Mouse (Mus musculus) kidney, embryonic 15.5 days (tissue): ENCODE measurements around the gene Tesk1. TPM values are rescaled to one million over a fixed set of nuclear protein-coding genes. Genes with fewer than 3 reads are reported as not detected.
A peak's percentile ranks its signal among the peaks of the same experiment; 100 is the strongest.

ENCODE experiments used
- ATAC-seq: fragments of 200-750 bp; cut with Nextera tagmentation; replicated peaks from 2 replicates; pipeline ENCODE4 v1.8.0; 2017; ENCODE audit warnings: moderate TSS enrichment; ENCODE audit not compliant: low FRiP score
- H3K27ac ChIP-seq: fragments of 300-500 bp; sonication (generic); 2 replicates; pipeline ENCODE4 v1.5.1; 2015; ENCODE audit warnings: mild to moderate bottlenecking, inconsistent platforms
- H3K27me3 ChIP-seq: fragments of 300-500 bp; sonication (generic); 2 replicates; pipeline ENCODE4 v1.6.1; 2015; ENCODE audit warnings: inconsistent platforms
- H3K36me3 ChIP-seq: fragments of 300-500 bp; sonication (generic); 2 replicates; pipeline ENCODE4 v1.6.1; 2015; ENCODE audit warnings: inconsistent platforms
- H3K4me1 ChIP-seq: fragments of 300-500 bp; sonication (generic); 2 replicates; pipeline ENCODE4 v1.6.1; 2015; ENCODE audit warnings: inconsistent platforms
- H3K4me2 ChIP-seq: fragments of 300-500 bp; sonication (generic); 2 replicates; pipeline ENCODE4 v1.6.1; 2015; ENCODE audit warnings: moderate library complexity, mild to moderate bottlenecking, inconsistent platforms
- H3K4me3 ChIP-seq: fragments of 300-500 bp; sonication (generic); replicated peaks from 2 replicates; pipeline ENCODE4 v1.5.1; 2015; ENCODE audit warnings: mild to moderate bottlenecking, inconsistent platforms
- H3K9ac ChIP-seq: fragments of 300-500 bp; sonication (generic); 2 replicates; pipeline ENCODE4 v1.6.1; 2015; ENCODE audit warnings: mild to moderate bottlenecking, inconsistent platforms
- H3K9me3 ChIP-seq: fragments of 300-500 bp; sonication (generic); replicated peaks from 2 replicates; pipeline ENCODE4 v1.6.1; 2016; ENCODE audit warnings: inconsistent platforms
- WGBS: fragments of 180-500 bp; shearing (Covaris S2); methylation state at CpG from one replicate; pipeline ENCODE4 v1.1.7; 2015; ENCODE audit warnings: mixed read lengths; 5-methylcytosine and 5-hydroxymethylcytosine counted together
- polyA plus RNA-seq: library from polyadenylated mRNA; unstranded; fragments of >200 nt; fragmentation: Nextera tagmentation; extraction: Ambion mirVana; gene quantifications from 2 replicates; pipeline ENCODE4 v1.2.1, GENCODE M21; 2015

The Tesk1 gene
- polyA plus RNA-seq, result 5.9 and 7.4 TPM in 2 replicates

DNA sequence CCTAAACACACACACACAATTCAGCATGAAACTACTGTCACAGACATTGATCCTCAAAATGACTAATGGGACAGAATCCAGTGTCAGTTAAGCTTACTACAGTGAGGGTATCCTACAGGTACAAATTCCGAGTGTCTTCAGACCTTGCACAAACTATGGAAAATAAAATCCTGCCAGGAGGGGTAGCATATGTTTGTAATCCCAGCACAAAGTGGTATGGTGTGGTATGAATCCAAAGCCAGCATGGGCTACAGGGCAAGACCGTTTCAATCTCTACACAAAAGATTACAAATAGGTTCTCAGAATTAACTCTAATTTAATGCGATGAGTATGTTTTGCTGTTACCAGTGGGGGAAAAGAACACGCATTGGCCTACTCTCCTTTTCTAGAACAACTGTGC is at the start of gene Tesk1:
TSS of gene Tesk1 (plus strand) at position 301 of the 400 bp plus-strand sequence.
- Histone ChIP-seq H3K9ac (peak within 1 kb of the TSS; percentile 99), H3K27me3 (no peaks in the 10 kb centered on the region), H3K27ac (peak within 1 kb of the TSS; percentile 97), H3K4me2 (peak within 1 kb of the TSS; percentile 95), H3K4me1 (peaks cover 16% of the 10 kb centered on the region), H3K36me3 (peaks cover 19% of the 10 kb centered on the region), H3K9me3 (no peaks in the 10 kb centered on the region), H3K4me3 (peak within 1 kb of the TSS; percentile 99)
- 22% methylated on average over 4 of the region's 4 CpGs for WGBS
- ATAC-seq, result no peak

DNA sequence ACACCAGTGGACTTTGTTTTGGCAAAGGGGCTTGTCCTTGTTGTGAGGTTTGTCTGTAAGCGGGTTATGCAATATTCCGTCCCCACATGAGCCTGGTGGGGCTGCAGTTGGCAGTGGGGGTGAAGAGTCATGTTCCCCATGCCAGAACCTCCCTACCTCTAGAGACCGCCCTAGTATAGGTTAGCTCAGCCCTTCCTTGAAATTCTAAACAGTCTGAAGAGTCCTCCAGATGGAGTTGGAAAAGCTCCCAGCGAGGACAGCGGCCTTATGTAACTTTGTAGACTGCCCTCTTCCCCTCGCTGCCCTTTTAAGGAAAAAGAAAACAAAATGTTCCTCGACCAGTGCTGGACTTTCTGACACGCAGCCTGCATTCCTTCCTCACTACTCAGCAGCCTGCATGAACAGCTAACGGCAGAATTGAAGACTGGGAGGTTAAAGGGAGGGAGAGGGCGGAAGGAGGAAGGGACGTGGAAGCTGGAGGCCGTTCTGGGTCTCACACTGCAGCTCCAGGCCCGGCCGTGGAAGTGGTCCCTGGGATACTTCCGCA is 47.3 kb upstream of the Tesk1 start:
- Histone ChIP-seq H3K4me3 (no peak overlapping the region), H3K9me3 (no peaks in the 10 kb centered on the region), H3K27ac (peak overlapping the region; percentile 94), H3K36me3 (no peaks in the 10 kb centered on the region), H3K27me3 (no peaks in the 10 kb centered on the region), H3K4me2 (peak overlapping the region; percentile 30), H3K4me1 (peaks cover 51% of the 10 kb centered on the region), H3K9ac (0 out of 2 replicates have a peak overlapping the region, but pooled peaks have one; percentile 12)
- WGBS, result 14% methylated on average over 15 of the region's 15 CpGs
- ATAC-seq, result peak; percentile 85

DNA sequence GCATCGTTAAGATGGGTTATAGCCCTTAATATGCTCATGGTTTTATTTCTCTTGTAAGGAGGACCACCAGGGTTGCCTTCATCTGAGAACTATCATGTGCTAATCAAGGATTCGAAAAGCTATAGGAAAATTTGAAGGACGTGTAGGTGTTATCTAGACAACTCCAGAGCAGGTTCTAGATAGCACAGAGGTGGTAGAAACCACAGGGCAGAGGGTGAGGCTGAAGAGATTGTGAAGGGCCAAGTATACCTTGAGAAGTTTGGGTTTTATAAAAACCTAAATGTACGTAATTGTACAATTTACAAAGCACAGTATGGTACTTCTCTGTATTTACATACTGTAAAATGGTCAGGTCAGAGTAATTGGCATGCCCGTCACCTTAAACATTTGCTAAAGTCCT is 46.6 kb upstream of the Tesk1 start:
- Histone ChIP-seq H3K27me3 (no peaks in the 10 kb centered on the region), H3K9me3 (no peaks in the 10 kb centered on the region), H3K4me2 (no peak overlapping the region), H3K27ac (peak overlapping the region; percentile 94), H3K36me3 (no peaks in the 10 kb centered on the region), H3K9ac (no peak overlapping the region), H3K4me3 (no peak overlapping the region), H3K4me1 (peaks cover 53% of the 10 kb centered on the region)
- no peak for ATAC-seq
- WGBS, result 84% methylated on average over 5 of the region's 5 CpGs

DNA sequence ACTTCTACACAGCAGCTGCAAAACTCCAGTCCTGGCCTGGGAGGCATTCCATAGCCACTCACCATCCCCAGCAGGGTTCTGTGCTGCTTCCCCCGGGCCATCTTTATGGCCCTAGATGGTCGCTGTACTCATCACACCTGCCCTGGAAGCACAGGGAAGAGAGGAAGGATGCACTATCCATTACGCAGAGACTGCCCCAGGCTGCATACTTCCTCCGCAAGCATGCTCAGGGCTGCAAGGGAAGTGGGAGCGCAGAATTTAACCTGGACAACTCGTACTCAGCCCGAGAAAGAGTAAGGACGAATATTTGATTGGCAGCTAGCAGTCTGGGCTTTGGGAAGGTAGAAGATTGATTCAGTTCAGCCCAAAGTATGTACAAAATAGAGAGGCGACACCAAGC is 45.9 kb upstream of the Tesk1 start:
- no peaks in the 10 kb centered on the region for H3K36me3 ChIP-seq
- H3K27ac ChIP-seq, result no peak overlapping the region
- no peaks in the 10 kb centered on the region for H3K9me3 ChIP-seq
- H3K4me2 ChIP-seq, result no peak overlapping the region
- H3K9ac ChIP-seq, result no peak overlapping the region
- peaks cover 54% of the 10 kb centered on the region for H3K4me1 ChIP-seq
- WGBS, result 69% methylated on average over 9 of the region's 9 CpGs
- H3K4me3 ChIP-seq, result no peak overlapping the region
- no peak for ATAC-seq
- no peaks in the 10 kb centered on the region for H3K27me3 ChIP-seq

DNA sequence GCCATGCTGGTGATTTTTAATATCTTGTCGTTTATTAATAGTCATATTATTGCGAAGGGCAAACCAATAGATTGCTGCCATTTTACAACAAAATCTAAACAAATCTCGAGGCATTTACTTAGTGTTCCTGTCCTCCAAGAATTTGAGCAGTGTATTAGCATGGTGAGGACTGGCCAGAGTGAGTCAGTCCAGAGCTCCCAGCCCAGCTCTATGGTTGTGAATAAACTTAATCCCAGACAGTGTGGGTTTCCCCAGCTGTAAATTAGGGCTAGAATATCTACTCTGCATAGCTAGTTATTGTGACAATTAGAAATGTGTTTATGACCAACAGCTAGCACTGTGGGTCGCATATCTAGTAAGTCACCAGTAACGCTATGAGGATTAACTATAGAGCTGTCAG is 45.4 kb upstream of the Tesk1 start:
- Histone ChIP-seq H3K27me3 (no peaks in the 10 kb centered on the region), H3K9me3 (no peaks in the 10 kb centered on the region), H3K27ac (no peak overlapping the region), H3K4me3 (no peak overlapping the region), H3K4me1 (peaks cover 56% of the 10 kb centered on the region), H3K9ac (no peak overlapping the region), H3K36me3 (no peaks in the 10 kb centered on the region), H3K4me2 (no peak overlapping the region)
- ATAC-seq, result no peak
- WGBS, result 84% methylated on average over 5 of the region's 5 CpGs

DNA sequence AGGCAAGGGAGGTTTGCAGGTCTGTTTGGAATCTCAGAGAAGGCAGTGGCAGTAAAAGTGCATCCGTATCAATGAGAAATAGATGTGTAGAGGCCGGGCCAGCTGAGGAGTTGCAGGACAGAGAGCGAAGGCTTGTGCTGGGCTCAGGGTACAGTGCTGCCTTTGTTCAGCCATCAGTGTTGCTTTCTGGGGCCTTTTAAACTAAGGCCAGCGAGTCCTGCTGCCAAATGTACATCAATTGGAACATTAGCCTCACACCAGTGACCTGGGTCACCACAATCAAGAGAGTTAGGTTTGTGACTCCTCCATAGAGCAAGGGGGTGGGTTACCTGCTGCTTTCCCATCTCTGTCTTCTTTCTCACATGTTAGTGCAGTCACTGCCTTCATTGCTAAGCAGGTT is 43.7 kb upstream of the Tesk1 start:
- Histone ChIP-seq H3K27ac (peak overlapping the region; percentile 69; the same call in 1 of the 2 replicates), H3K9ac (no peak overlapping the region), H3K9me3 (no peaks in the 10 kb centered on the region), H3K4me2 (no peak overlapping the region), H3K4me3 (no peak overlapping the region), H3K27me3 (no peaks in the 10 kb centered on the region), H3K4me1 (peaks cover 68% of the 10 kb centered on the region), H3K36me3 (no peaks in the 10 kb centered on the region)
- 65% methylated on average over 4 of the region's 4 CpGs for WGBS
- no peak for ATAC-seq

DNA sequence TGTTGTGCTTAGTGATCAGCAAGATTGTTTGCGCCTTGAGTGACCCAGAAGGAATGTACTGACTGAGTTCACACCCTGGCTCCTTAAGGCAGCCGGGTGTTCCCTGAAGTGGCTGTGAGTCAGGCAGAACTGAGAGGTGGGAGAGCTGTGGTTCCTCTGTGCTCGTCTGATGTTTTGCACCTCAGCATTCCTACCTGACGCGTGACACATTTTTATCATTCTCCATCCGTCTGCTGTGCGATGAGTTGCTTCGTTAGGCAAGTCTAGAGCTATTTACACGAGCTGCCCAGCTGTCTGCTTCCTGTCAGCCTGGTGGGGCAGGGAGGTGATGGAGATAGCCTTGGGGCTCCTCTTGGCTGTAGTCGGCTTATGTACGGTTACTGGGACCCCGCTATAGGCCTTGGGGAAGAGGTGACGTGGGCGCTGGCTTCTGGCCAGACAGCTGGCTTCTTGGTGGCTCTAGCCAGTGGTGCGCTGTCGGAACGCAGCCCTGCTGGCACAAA is 42.9 kb upstream of the Tesk1 start:
- Histone ChIP-seq H3K4me1 (peaks cover 65% of the 10 kb centered on the region), H3K4me3 (no peak overlapping the region), H3K27me3 (no peaks in the 10 kb centered on the region), H3K27ac (peak overlapping the region; percentile 69), H3K4me2 (no peak overlapping the region), H3K9me3 (no peaks in the 10 kb centered on the region), H3K9ac (no peak overlapping the region), H3K36me3 (no peaks in the 10 kb centered on the region)
- no peak for ATAC-seq
- 49% methylated on average over 17 of the region's 17 CpGs for WGBS

DNA sequence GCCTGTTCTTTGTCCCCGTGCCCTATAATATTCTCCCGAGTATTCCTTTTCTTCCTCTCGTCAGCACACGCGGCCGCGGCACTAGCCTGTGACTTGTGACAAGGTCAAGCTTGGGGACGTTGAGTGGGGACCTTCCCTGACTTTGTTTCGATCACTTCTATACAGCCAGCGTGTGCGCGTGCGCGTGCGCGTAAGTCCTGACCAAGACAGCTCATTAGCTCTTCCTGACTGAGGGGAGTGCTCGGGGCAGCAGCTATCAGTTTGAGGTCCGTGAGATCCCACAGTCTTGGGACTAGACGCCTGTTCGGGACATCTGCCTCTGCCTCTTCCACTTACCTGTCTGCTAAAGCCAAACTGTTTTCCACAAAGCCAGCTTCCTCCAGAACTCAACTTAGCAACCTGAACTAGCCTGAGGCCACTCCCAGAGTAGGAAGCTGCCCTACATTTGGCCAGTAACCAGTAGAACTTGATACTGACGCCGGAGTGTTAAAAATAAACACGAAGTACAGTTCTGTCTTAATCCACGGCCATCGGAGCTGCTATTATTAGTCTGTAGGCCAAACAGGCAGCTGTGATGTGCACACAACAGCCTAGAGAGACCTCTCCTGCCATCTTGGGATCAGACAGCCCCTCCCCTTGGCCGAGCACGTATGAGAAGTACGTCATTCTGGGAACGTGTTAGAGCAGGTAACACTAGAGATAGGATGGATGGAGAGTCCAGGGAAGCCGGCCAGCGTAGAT is 42.2 kb upstream of the Tesk1 start:
- Histone ChIP-seq H3K9me3 (no peaks in the 10 kb centered on the region), H3K9ac (no peak overlapping the region), H3K4me3 (no peak overlapping the region), H3K4me1 (peaks cover 59% of the 10 kb centered on the region), H3K36me3 (no peaks in the 10 kb centered on the region), H3K27me3 (no peaks in the 10 kb centered on the region), H3K27ac (peak overlapping the region; percentile 69), H3K4me2 (0 out of 2 replicates have a peak overlapping the region, but pooled peaks have one; percentile 15)
- 75% methylated on average over 31 of the region's 31 CpGs for WGBS
- ATAC-seq, result no peak

DNA sequence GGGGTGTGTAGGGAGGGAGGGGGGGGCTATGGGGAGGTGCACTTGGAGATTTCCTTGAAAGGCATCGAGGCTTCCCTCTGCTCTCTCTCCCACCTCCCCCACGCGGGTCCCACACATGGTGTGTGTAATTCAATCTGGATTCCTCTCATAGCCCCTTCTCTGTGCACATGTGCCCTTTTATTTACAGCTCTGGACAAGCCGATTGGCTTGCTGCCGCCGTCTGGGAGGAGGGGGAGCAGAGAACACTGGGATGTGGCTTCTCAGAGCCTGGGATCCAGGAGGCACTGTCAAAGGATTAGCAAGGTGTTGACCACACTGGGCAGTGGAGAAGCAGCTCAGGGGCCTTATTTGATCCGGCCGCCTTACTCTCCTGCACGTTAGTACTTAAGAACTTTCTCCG is 40.8 kb upstream of the Tesk1 start:
- Histone ChIP-seq H3K4me3 (no peak overlapping the region), H3K4me1 (peaks cover 60% of the 10 kb centered on the region), H3K9me3 (no peaks in the 10 kb centered on the region), H3K4me2 (peak overlapping the region; percentile 7; the same call in 1 of the 2 replicates), H3K27ac (peak overlapping the region; percentile 69), H3K27me3 (no peaks in the 10 kb centered on the region), H3K9ac (peak overlapping the region; percentile 15; the same call in 1 of the 2 replicates), H3K36me3 (no peaks in the 10 kb centered on the region)
- peak; percentile 90 for ATAC-seq
- WGBS, result 21% methylated on average over 10 of the region's 10 CpGs

DNA sequence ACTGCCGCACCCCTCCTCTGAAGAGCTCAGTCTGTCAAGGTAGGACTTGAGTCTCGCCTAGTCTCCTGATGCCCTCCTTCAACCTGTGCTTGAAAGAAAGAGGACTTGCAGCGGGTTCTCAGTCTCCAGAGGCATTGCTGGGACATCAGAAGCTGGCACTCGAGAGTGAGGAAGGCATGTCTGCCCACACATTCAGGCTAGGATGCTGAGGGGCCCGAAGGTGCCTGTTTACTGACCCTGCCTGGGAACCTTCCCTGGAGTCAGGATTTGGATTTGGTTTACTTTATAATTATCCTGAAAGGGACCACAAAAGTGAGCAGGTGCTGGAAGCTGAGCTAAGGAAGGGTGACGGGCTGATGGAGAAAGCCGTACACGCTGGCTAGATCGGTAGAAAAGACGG is 40.3 kb upstream of the Tesk1 start:
- no peak for ATAC-seq
- WGBS, result 79% methylated on average over 10 of the region's 10 CpGs
- H3K4me3 ChIP-seq, result no peak overlapping the region
- peaks cover 63% of the 10 kb centered on the region for H3K4me1 ChIP-seq
- peak overlapping the region; percentile 19 for H3K27ac ChIP-seq
- no peaks in the 10 kb centered on the region for H3K36me3 ChIP-seq
- H3K9me3 ChIP-seq, result no peaks in the 10 kb centered on the region
- H3K4me2 ChIP-seq, result peak overlapping the region; percentile 7; the same call in 1 of the 2 replicates
- H3K27me3 ChIP-seq, result no peaks in the 10 kb centered on the region
- peak overlapping the region; percentile 15; the same call in 1 of the 2 replicates for H3K9ac ChIP-seq

DNA sequence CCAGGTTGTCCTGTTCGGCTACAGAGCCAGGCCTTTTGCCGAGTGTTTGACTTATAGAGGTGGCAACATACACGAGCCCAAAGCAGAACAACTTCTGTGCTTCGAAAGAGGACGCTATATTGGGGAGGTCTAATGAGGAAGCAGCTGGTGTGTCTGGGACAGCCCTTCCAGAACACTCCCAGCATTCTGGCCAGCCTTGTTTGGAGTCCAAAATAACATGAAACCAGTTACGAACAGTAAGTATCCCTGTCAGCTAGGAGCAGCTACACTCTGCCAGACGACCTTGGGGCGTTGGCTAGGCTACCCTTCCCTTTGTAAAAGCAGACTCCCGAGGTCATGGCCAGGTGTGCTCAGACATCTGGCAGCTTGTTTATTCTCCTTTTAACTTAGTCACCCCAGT is 39.5 kb upstream of the Tesk1 start:
- H3K4me1 ChIP-seq, result peaks cover 70% of the 10 kb centered on the region
- H3K4me2 ChIP-seq, result no peak overlapping the region
- H3K27me3 ChIP-seq, result no peaks in the 10 kb centered on the region
- no peaks in the 10 kb centered on the region for H3K9me3 ChIP-seq
- no peak overlapping the region for H3K4me3 ChIP-seq
- WGBS, result 62% methylated on average over 9 of the region's 9 CpGs
- no peak overlapping the region for H3K9ac ChIP-seq
- H3K27ac ChIP-seq, result 0 out of 2 replicates have a peak overlapping the region, but pooled peaks have one; percentile 16
- no peak for ATAC-seq
- H3K36me3 ChIP-seq, result no peaks in the 10 kb centered on the region

DNA sequence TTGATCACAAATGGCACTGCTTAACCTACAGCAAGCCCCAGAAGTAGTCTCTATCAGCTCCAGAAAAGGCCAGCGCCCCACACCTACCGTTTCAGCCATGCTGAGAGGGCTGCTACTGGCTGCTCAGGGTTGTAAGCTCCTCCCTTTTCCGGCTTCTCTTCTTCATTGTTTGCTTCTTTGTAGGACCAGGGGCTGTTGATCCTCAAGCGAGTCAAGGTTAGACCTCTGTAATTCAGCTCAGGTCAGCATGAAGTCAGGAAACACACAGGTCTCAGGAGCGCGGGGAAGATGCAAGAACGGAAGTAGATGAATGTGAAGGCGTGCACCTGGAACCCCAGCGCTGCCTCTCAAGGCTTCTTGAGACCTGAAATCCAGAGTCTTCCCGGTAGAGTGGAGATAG is 37.0 kb upstream of the Tesk1 start:
- ATAC-seq, result no peak
- Histone ChIP-seq H3K36me3 (no peaks in the 10 kb centered on the region), H3K9me3 (no peaks in the 10 kb centered on the region), H3K27ac (0 out of 2 replicates have a peak overlapping the region, but pooled peaks have one; percentile 92), H3K4me1 (peaks cover 59% of the 10 kb centered on the region), H3K4me3 (no peak overlapping the region), H3K9ac (no peak overlapping the region), H3K4me2 (no peak overlapping the region), H3K27me3 (no peaks in the 10 kb centered on the region)
- whole genome bisulfite sequencing, result 90% methylated on average over 10 of the region's 10 CpGs
